Mouse (Mus musculus) neural tube, embryonic 14.5 days (tissue): ENCODE data around the gene Gm17581. TPM values are rescaled to one million over a fixed set of nuclear protein-coding genes. Genes with fewer than 3 reads are reported as not detected.

Experiments used
- ATAC-seq: fragments of 200-750 bp; cut with Nextera tagmentation; 2 replicates; pipeline ENCODE4 v1.8.0; 2017; ENCODE audit warnings: low read depth, mild to moderate bottlenecking, moderate TSS enrichment, moderate library complexity
- H3K27ac ChIP-seq: fragments of 300-500 bp; sonication (generic); 2 replicates; pipeline ENCODE4 v1.5.1; 2014; ENCODE audit warnings: low read depth, mild to moderate bottlenecking, control low read depth, low read length, moderate library complexity, mixed read lengths
- H3K27me3 ChIP-seq: fragments of 300-500 bp; sonication (generic); 2 replicates; pipeline ENCODE4 v1.6.1; 2014; ENCODE audit warnings: low read length; ENCODE audit not compliant: control insufficient read depth, insufficient read depth
- H3K36me3 ChIP-seq: fragments of 300-500 bp; sonication (generic); 2 replicates; pipeline ENCODE4 v1.6.1; 2014; ENCODE audit warnings: low read length, mixed read lengths; ENCODE audit not compliant: control insufficient read depth, insufficient read depth
- H3K4me1 ChIP-seq: fragments of 300-500 bp; sonication (generic); 2 replicates; pipeline ENCODE4 v1.6.1; 2014; ENCODE audit warnings: low read length; ENCODE audit not compliant: control insufficient read depth, insufficient read depth
- H3K4me2 ChIP-seq: fragments of 300-500 bp; sonication (generic); 2 replicates; pipeline ENCODE4 v1.6.1; 2014; ENCODE audit warnings: mild to moderate bottlenecking, low read depth, low read length, control low read depth
- H3K4me3 ChIP-seq: fragments of 300-500 bp; sonication (generic); 2 replicates; pipeline ENCODE4 v1.5.1; 2014; ENCODE audit warnings: low read depth, low read length, control low read depth, mixed read lengths
- H3K9ac ChIP-seq: fragments of 300-500 bp; sonication (generic); replicated peaks from 2 replicates; pipeline ENCODE4 v1.6.1; 2014; ENCODE audit warnings: low read depth, mild to moderate bottlenecking, control low read depth, low read length, mixed read lengths
- H3K9me3 ChIP-seq: fragments of 300-500 bp; sonication (generic); 2 replicates; pipeline ENCODE4 v1.6.1; 2016; ENCODE audit warnings: low read length; ENCODE audit not compliant: control insufficient read depth
- WGBS: fragments of 180-500 bp; shearing (Covaris S2); extraction: QIAGEN DNeasy Blood & Tissue Kit; methylation state at CpG from one replicate; pipeline ENCODE4 v1.1.7; 2014; 5-methylcytosine and 5-hydroxymethylcytosine counted together
- polyA plus RNA-seq: library from polyadenylated mRNA; unstranded; fragments of >200 nt; fragmentation: Nextera tagmentation; extraction: Ambion mirVana; gene quantifications from 2 replicates; pipeline ENCODE4 v1.2.1, GENCODE M21; 2014

Gene Gm17581
- polyA plus RNA-seq, 1 experiment from 2014 or later = not detected

- no peak for ATAC-seq
- Histone ChIP-seq H3K4me1 (no peaks in the 10 kb centered on the region), H3K9me3 (no peaks in the 10 kb centered on the region), H3K27ac (no peak overlapping the region), H3K36me3 (no peaks in the 10 kb centered on the region), H3K4me3 (no peak overlapping the region), H3K27me3 (no peaks in the 10 kb centered on the region), H3K9ac (no peak overlapping the region), H3K4me2 (no peak overlapping the region)
- 80% methylated on average over 3 of the region's 3 CpGs for WGBS
Observed at GRCm38 (mm10) chr2:155745487-155745886, 9.8 kb upstream of the Gm17581 start.

GRCm38 (mm10) chr2:155743351-155743750 lies 7.7 kb upstream of the Gm17581 start:
- ATAC-seq = no peak
- Histone ChIP-seq H3K9ac (no peak overlapping the region), H3K4me1 (no peaks in the 10 kb centered on the region), H3K36me3 (no peaks in the 10 kb centered on the region), H3K4me2 (no peak overlapping the region), H3K4me3 (no peak overlapping the region), H3K27ac (no peak overlapping the region), H3K27me3 (no peaks in the 10 kb centered on the region), H3K9me3 (no peaks in the 10 kb centered on the region)
- WGBS = 92% methylated on average over 9 of the region's 9 CpGs

GRCm38 (mm10) chr2:155742931-155743337 lies 7.3 kb upstream of the Gm17581 start:
- no peaks in the 10 kb centered on the region for H3K4me1 ChIP-seq
- ATAC-seq = no peak
- no peaks in the 10 kb centered on the region for H3K27me3 ChIP-seq
- H3K4me2 ChIP-seq = no peak overlapping the region
- H3K4me3 ChIP-seq = no peak overlapping the region
- no peaks in the 10 kb centered on the region for H3K9me3 ChIP-seq
- no peaks in the 10 kb centered on the region for H3K36me3 ChIP-seq
- no peak overlapping the region for H3K27ac ChIP-seq
- H3K9ac ChIP-seq = no peak overlapping the region
- WGBS = 84% methylated on average over 12 of the region's 12 CpGs

- ATAC-seq = no peak
- no peaks in the 10 kb centered on the region for H3K36me3 ChIP-seq
- no peaks in the 10 kb centered on the region for H3K27me3 ChIP-seq
- no peak overlapping the region for H3K4me3 ChIP-seq
- H3K9me3 ChIP-seq = no peaks in the 10 kb centered on the region
- H3K4me2 ChIP-seq = no peak overlapping the region
- H3K9ac ChIP-seq = no peak overlapping the region
- H3K4me1 ChIP-seq = no peaks in the 10 kb centered on the region
- 90% methylated on average over 11 of the region's 11 CpGs for WGBS
- H3K27ac ChIP-seq = no peak overlapping the region
Observed at GRCm38 (mm10) chr2:155742211-155742610, 6.5 kb upstream of the Gm17581 start.

- H3K36me3 ChIP-seq = no peaks in the 10 kb centered on the region
- no peaks in the 10 kb centered on the region for H3K27me3 ChIP-seq
- H3K27ac ChIP-seq = no peak overlapping the region
- H3K9me3 ChIP-seq = no peaks in the 10 kb centered on the region
- H3K4me2 ChIP-seq = no peak overlapping the region
- WGBS = 45% methylated on average over 9 of the region's 9 CpGs
- H3K9ac ChIP-seq = no peak overlapping the region
- no peak overlapping the region for H3K4me3 ChIP-seq
- no peak for ATAC-seq
- H3K4me1 ChIP-seq = no peaks in the 10 kb centered on the region
Observed at GRCm38 (mm10) chr2:155737803-155738202, 2.1 kb upstream of the Gm17581 start.

GRCm38 (mm10) chr2:155736936-155737335 lies 1.3 kb upstream of the Gm17581 start:
- Histone ChIP-seq H3K4me1 (no peaks in the 10 kb centered on the region), H3K27me3 (no peaks in the 10 kb centered on the region), H3K9ac (no peak overlapping the region), H3K4me2 (no peak overlapping the region), H3K4me3 (no peak overlapping the region), H3K36me3 (no peaks in the 10 kb centered on the region), H3K27ac (no peak overlapping the region), H3K9me3 (no peaks in the 10 kb centered on the region)
- no peak for ATAC-seq
- 86% methylated on average over 6 of the region's 6 CpGs for WGBS

- no peak for ATAC-seq
- 84% methylated on average over 5 of the region's 5 CpGs for WGBS
- H3K27me3 ChIP-seq = no peaks in the 10 kb centered on the region
- no peak overlapping the region for H3K4me2 ChIP-seq
- H3K9ac ChIP-seq = no peak overlapping the region
- H3K36me3 ChIP-seq = no peaks in the 10 kb centered on the region
- no peak overlapping the region for H3K4me3 ChIP-seq
- no peak overlapping the region for H3K27ac ChIP-seq
- no peaks in the 10 kb centered on the region for H3K9me3 ChIP-seq
- H3K4me1 ChIP-seq = no peaks in the 10 kb centered on the region
Observed at GRCm38 (mm10) chr2:155735080-155735479, 586 bp downstream of the Gm17581 start.

- under 1% methylated on average over 33 of the region's 33 CpGs for WGBS
- Histone ChIP-seq H3K36me3 (no peaks in the 10 kb centered on the region), H3K27me3 (no peaks in the 10 kb centered on the region), H3K27ac (peak within 1 kb of the TSS; percentile 52; the same call in 1 of the 2 replicates), H3K9ac (peak within 1 kb of the TSS; percentile 71), H3K4me2 (peak within 1 kb of the TSS; percentile 92), H3K4me3 (peak within 1 kb of the TSS; percentile 70), H3K9me3 (no peaks in the 10 kb centered on the region), H3K4me1 (peaks cover 10% of the 10 kb centered on the region; the same call in 1 of the 2 replicates)
- peak; percentile 98 for ATAC-seq
Observed at GRCm38 (mm10) chr2:155729158-155729645, 6.5 kb downstream of the Gm17581 start, which contains the start of gene Edem2. Edem2 (minus strand) TSS chr2:155729475.

GRCm38 (mm10) chr2:155728742-155729141 lies 6.9 kb downstream of the Gm17581 start:
- Histone ChIP-seq H3K4me3 (peak overlapping the region; percentile 70), H3K36me3 (0 out of 2 replicates have a peak, but pooled peaks cover 3% of the 10 kb centered on the region), H3K9ac (peak overlapping the region; percentile 71), H3K27ac (peak overlapping the region; percentile 52; the same call in 1 of the 2 replicates), H3K9me3 (no peaks in the 10 kb centered on the region), H3K27me3 (no peaks in the 10 kb centered on the region), H3K4me2 (peak overlapping the region; percentile 92), H3K4me1 (peaks cover 10% of the 10 kb centered on the region; the same call in 1 of the 2 replicates)
- no peak; the same call in none of the 2 replicates for ATAC-seq
- 6% methylated on average over 15 of the region's 15 CpGs for WGBS
